Mouse (Mus musculus) kidney, postnatal 36 days (tissue): ENCODE measurements at regions not wholly inside any gene's neighbourhood (a gene's known extent, or its start where the extent isn't known, plus 50 kb on each side); places are given as distances from the start of the nearest gene placed in this dataset.

ENCODE experiments used
- DNase-seq, 2 experiments: peaks; one replicate each; pipeline ENCODE4 v3.0.0; 2021 to 2022; ENCODE audit warnings: mixed read lengths in 2 of 2

DNA sequence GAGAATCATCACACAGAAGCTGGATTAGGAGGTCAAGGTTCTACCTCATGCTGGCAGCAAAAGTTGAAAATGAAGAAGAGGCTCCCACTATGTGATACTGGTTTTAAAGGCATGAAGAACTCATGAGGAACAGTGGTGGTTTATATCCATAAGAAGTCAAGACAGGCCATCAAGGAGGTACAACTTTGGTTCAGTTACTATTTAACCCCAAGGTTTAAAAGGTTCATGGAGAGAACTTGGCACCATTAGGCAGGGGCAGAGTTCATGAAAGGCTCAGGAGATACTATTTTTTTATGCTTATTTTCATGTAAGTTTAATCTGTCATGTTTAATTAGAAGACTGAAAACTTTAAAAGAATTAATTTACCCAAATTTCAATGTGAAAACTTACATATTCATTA is 121.2 kb downstream of the Gm11487 start:
- peak; percentile 37 to 44 for DNase-seq
